Mouse (Mus musculus) kidney, postnatal 0 days (tissue): ENCODE data around the gene Mogs. TPM values are rescaled to one million over a fixed set of nuclear protein-coding genes. Genes with fewer than 3 reads are reported as not detected.
"Not testable (repeated sequence)": the region's sequence is repeated elsewhere in the genome, so short reads cannot be mapped to it uniquely, and the experiment has no call there.

Experiments
- ATAC-seq: fragments of 200-750 bp; cut with Nextera tagmentation; replicated peaks from 2 replicates; pipeline ENCODE4 v1.8.0; 2017; ENCODE audit warnings: low read depth, moderate number of reproducible peaks, moderate TSS enrichment, moderate library complexity; ENCODE audit not compliant: low FRiP score
- DNase-seq: peaks from one replicate; pipeline ENCODE4 v3.0.0-alpha.2; 2016; ENCODE audit warnings: low spot score
- H3K27ac ChIP-seq: fragments of 300-500 bp; sonication (generic); 2 replicates; pipeline ENCODE4 v1.5.1; 2014; ENCODE audit warnings: mild to moderate bottlenecking
- H3K27me3 ChIP-seq: fragments of 300-500 bp; sonication (generic); 2 replicates; pipeline ENCODE4 v1.6.1; 2014; ENCODE audit warnings: low read length, mixed read lengths; ENCODE audit not compliant: insufficient read depth
- H3K36me3 ChIP-seq: fragments of 300-500 bp; sonication (generic); 2 replicates; pipeline ENCODE4 v1.6.1; 2014; ENCODE audit warnings: low read length, mixed read lengths; ENCODE audit not compliant: insufficient read depth
- H3K4me1 ChIP-seq: fragments of 300-500 bp; sonication (generic); replicated peaks from 2 replicates; pipeline ENCODE4 v1.6.1; 2014; ENCODE audit warnings: antibody characterized with exemption, low read length, mixed read lengths; ENCODE audit not compliant: insufficient read depth
- H3K4me2 ChIP-seq: fragments of 300-500 bp; sonication (generic); 2 replicates; pipeline ENCODE4 v1.6.1; 2014; ENCODE audit warnings: mild to moderate bottlenecking, low read length, moderate library complexity, mixed read lengths
- H3K4me3 ChIP-seq: fragments of 300-500 bp; sonication (generic); replicated peaks from 2 replicates; pipeline ENCODE4 v1.5.1; 2014; ENCODE audit warnings: low read depth, low read length
- H3K9ac ChIP-seq: fragments of 300-500 bp; sonication (generic); 2 replicates; pipeline ENCODE4 v1.6.1; 2014; ENCODE audit warnings: low read depth, low read length
- H3K9me3 ChIP-seq: fragments of 300-500 bp; sonication (generic); replicated peaks from 2 replicates; pipeline ENCODE4 v1.6.1; 2016; ENCODE audit warnings: low read length, inconsistent platforms, mixed read lengths
- CTCF ChIP-seq: IDR thresholded peaks from 2 replicates; pipeline ENCODE4 v1.5.1; 2016; ENCODE audit warnings: antibody characterized with exemption, low read depth, mild to moderate bottlenecking, moderate library complexity
- WGBS: fragments of 180-500 bp; shearing (Covaris S2); extraction: QIAGEN DNeasy Blood & Tissue Kit; methylation state at CpG from one replicate; pipeline ENCODE4 v1.1.7; 2014; 5-methylcytosine and 5-hydroxymethylcytosine counted together
- polyA plus RNA-seq: library from polyadenylated mRNA; unstranded; fragments of >200 nt; fragmentation: Nextera tagmentation; extraction: Ambion mirVana; gene quantifications from 2 replicates; pipeline ENCODE4 v1.2.1, GENCODE M21; 2015

Mogs gene
- polyA plus RNA-seq, 1 experiment from 2014 or later: 37.6 TPM

- no peak overlapping the region for H3K4me2 ChIP-seq
- H3K4me3 ChIP-seq: no peak overlapping the region
- peaks cover 15% of the 10 kb centered on the region; the same call in 1 of the 2 replicates for H3K36me3 ChIP-seq
- H3K4me1 ChIP-seq: peaks cover 7% of the 10 kb centered on the region; the same call in 1 of the 2 replicates
- no peak overlapping the region for H3K27ac ChIP-seq
- 72% methylated on average over 5 of the region's 5 CpGs for WGBS
- TF ChIP-seq CTCF: no peak
- ATAC-seq (no peak; the same call in 1 of the 2 replicates), DNase-seq (no peak)
- H3K27me3 ChIP-seq: no peaks in the 10 kb centered on the region
- no peaks in the 10 kb centered on the region for H3K9me3 ChIP-seq
- no peak overlapping the region for H3K9ac ChIP-seq
These were observed 38.2 kb downstream of the Mogs start for GRCm38 (mm10) chr6:83153485-83153884.

GRCm38 (mm10) chr6:83155552-83156238 is 40.4 kb downstream of the Mogs start:
- Histone ChIP-seq H3K9me3 (no peaks in the 10 kb centered on the region), H3K27me3 (peaks cover under 1% of the 10 kb centered on the region; the same call in 1 of the 2 replicates), H3K36me3 (peaks cover 5% of the 10 kb centered on the region; the same call in 1 of the 2 replicates), H3K27ac (no peak overlapping the region), H3K4me3 (peak overlapping the region; percentile 41), H3K9ac (peak overlapping the region; percentile 35; the same call in 1 of the 2 replicates), H3K4me1 (peaks cover 7% of the 10 kb centered on the region; the same call in 1 of the 2 replicates), H3K4me2 (peak overlapping the region; percentile 74)
- TF ChIP-seq CTCF: no peak
- no peak for DNase-seq
- ATAC-seq: no peak
- WGBS: 10% methylated on average over 23 of the region's 23 CpGs

GRCm38 (mm10) chr6:83156259-83156684 is 41.0 kb downstream of the Mogs start, which contains the start of the genes Wdr54 and 1700003E16Rik:
Wdr54 (minus strand) TSS chr6:83156397.
1700003E16Rik (plus strand) TSS chr6:83156404.
- peaks cover 5% of the 10 kb centered on the region; the same call in 1 of the 2 replicates for H3K36me3 ChIP-seq
- ATAC-seq (peak; percentile 62), DNase-seq (peak; percentile 69)
- H3K27ac ChIP-seq: no peak within 1 kb of the TSS
- peaks cover 7% of the 10 kb centered on the region; the same call in 1 of the 2 replicates for H3K4me1 ChIP-seq
- peak within 1 kb of the TSS; percentile 41 for H3K4me3 ChIP-seq
- H3K9ac ChIP-seq: peak within 1 kb of the TSS; percentile 35; the same call in 1 of the 2 replicates
- TF ChIP-seq CTCF: no peak
- peak within 1 kb of the TSS; percentile 74 for H3K4me2 ChIP-seq
- 2% methylated on average over 32 of the region's 32 CpGs for WGBS
- no peaks in the 10 kb centered on the region for H3K9me3 ChIP-seq
- peaks cover 6% of the 10 kb centered on the region; the same call in 1 of the 2 replicates for H3K27me3 ChIP-seq

GRCm38 (mm10) chr6:83159456-83159855 is 44.2 kb downstream of the Mogs start:
- Histone ChIP-seq H3K4me1 (peaks cover 19% of the 10 kb centered on the region; the same call in 1 of the 2 replicates), H3K27me3 (peaks cover 13% of the 10 kb centered on the region; the same call in 1 of the 2 replicates)
- DNase-seq: peak; percentile 85
- not testable (repeated sequence) for H3K9ac ChIP-seq, H3K36me3 ChIP-seq, H3K4me2 ChIP-seq, H3K9me3 ChIP-seq, ATAC-seq, H3K27ac ChIP-seq, H3K4me3 ChIP-seq
- 30% methylated on average over 3 of the region's 3 CpGs for WGBS
- peak; percentile 83 for TF ChIP-seq CTCF

GRCm38 (mm10) chr6:83161442-83161841 is 46.1 kb downstream of the Mogs start:
- H3K27ac ChIP-seq: no peak overlapping the region
- no peak for ATAC-seq
- H3K36me3 ChIP-seq: no peaks in the 10 kb centered on the region
- no peak for DNase-seq
- H3K4me2 ChIP-seq: peak overlapping the region; percentile 73
- H3K4me1 ChIP-seq: peaks cover 18% of the 10 kb centered on the region
- TF ChIP-seq CTCF: no peak
- peak overlapping the region; percentile 26 for H3K4me3 ChIP-seq
- H3K9ac ChIP-seq: peak overlapping the region; percentile 54; the same call in 1 of the 2 replicates
- peaks cover 13% of the 10 kb centered on the region; the same call in 1 of the 2 replicates for H3K27me3 ChIP-seq
- WGBS: 11% methylated on average over 19 of the region's 19 CpGs
- no peaks in the 10 kb centered on the region for H3K9me3 ChIP-seq

DNA sequence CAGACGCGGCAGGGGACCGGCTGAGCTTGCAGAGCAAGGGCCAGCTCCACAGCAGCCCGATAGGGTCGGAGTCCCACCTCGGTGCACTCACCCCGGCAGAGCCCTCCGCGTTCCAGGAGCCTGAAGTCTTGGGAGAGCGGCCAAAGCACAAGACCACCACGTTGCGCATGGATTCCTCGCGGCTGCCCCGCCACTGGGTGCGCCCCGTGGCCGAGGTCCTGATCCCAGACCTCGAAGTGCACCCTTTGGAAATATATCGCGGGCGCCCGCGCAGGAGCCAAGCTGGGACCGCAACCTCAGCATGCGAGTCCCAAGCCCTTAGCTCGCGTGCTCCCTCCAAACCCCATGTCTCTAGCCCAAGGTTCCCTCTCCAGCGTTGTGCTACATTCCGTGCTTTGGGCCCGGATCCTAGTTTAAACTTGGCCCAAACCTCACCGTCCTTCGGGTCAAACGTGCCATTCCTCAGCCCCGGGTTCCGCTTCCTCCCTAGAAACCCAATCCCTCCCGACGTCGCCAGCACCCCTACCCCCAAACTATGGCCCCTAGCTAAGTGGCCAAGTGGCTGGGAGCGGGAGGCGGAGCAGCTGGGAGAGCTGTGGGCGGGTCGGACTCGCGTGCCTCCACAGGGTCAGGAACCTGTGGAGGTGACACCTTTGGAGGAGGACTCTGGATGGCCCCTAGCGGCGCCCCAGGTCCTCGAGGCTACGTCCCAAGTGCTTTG is 46.8 kb downstream of the Mogs start:
- peak overlapping the region; percentile 54 for H3K9ac ChIP-seq
- H3K4me2 ChIP-seq: peak overlapping the region; percentile 73
- no peaks in the 10 kb centered on the region for H3K9me3 ChIP-seq
- H3K27ac ChIP-seq: no peak overlapping the region
- H3K4me3 ChIP-seq: peak overlapping the region; percentile 26
- ATAC-seq (no peak; the same call in 1 of the 2 replicates), DNase-seq (peak; percentile 40)
- H3K27me3 ChIP-seq: peaks cover 13% of the 10 kb centered on the region; the same call in 1 of the 2 replicates
- H3K4me1 ChIP-seq: peaks cover 19% of the 10 kb centered on the region; the same call in 1 of the 2 replicates
- no peak for TF ChIP-seq CTCF
- WGBS: 1% methylated on average over 49 of the region's 49 CpGs
- no peaks in the 10 kb centered on the region for H3K36me3 ChIP-seq
